Mouse (Mus musculus): Measurements from ENCODE around the gene Med1. TPM values are rescaled to one million over a fixed set of nuclear protein-coding genes. Genes with fewer than 3 reads are reported as not detected.
A peak's percentile ranks its signal among the peaks of the same experiment; 100 is the strongest.
"Not testable (repeated sequence)": the region's sequence is repeated elsewhere in the genome, so short reads cannot be mapped to it uniquely, and the experiment has no call there.

The Med1 gene
- 11.4 and 11.8 TPM in 2 replicates for polyA plus RNA-seq (2012; rRNA removed)

DNA sequence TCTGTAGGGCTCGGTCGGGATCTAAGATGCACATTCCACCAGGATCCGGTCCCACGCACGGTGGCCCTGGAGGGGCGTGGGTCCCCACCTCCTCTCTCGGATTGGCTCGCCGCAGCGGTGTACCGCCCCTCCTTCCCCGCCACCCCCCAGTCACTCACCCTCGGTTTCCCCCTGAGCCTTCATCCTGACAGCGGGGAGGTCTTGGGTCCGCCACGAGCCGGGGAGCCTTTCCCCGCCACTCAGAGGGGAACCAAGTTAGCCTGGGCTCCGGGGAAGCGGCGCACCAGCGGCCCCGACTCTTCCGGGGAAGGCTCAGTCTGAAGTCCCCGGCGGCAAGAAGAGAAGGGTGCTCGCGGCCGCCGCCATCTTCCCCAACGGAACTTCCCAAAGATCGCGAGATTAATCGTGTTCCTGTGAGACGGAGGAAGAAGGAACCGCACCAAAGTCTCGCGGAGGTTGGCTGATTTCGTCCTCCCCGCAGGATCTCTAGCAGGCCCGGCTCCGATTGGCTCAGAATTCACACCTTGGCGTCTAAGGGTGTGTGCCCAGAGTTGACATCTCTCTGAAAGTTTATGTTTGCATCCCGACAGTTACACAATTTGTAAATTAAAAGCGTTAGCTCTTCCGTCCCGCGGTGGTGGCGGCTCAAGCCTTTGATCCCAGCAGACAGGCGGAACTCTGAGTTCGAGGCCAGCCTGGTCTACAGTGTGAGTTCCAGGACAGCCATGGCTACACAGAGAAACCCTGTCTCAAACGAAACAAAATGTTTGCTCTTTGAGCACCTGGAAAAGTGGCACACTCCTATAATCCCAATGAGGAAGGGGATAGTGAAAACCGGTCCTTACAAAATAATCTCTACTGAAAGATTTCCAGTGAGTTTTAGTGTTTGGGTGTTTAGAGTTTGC is at the start of gene Med1:
Gene Med1, minus strand, starts transcription at position 393 of the 905 bp plus-strand sequence.
- peak; percentile 70 for DNase-seq (ENCODE audit: low read depth)

DNA sequence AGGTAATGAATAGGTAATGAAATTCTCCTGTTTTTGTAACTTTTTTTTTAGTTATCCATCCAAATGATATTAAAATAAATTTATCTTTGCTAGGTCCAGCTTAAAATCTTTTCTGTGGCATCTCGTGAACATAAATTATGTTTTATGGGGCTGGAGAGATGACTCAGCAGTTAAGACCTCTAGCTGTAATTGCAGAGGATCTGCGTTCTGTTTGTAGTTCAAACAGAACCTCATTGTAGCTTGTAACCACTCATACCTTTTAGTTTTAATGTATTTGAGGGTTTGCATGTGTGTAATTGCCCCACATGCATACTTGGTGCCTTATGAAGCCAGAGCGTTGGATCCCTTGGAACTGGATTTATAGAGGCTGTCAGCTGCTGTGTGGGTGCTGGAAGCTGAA is 45.9 kb upstream of the Med1 start:
- no peak for DNase-seq (ENCODE audit: low read depth)

DNA sequence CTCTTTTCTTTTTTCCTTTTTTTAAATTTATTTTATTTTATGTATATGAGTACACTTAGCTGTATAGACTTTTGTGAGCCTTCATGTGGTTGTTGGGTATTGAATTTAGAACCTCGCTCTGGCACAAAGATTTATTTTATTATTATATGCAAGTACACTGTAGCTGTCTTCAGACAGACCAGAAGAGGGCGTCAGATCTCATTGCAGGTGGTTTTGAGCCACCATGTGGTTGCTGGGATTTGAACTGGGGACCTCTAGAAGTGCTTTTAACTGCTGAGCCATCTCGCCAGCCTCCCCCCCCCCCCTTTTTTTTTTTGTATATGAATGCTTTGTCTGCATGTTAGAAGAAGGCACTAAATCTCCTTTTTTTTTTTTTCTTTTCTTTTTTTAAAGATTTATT is 45.3 kb upstream of the Med1 start:
- no peak for DNase-seq (ENCODE audit: low read depth)

DNA sequence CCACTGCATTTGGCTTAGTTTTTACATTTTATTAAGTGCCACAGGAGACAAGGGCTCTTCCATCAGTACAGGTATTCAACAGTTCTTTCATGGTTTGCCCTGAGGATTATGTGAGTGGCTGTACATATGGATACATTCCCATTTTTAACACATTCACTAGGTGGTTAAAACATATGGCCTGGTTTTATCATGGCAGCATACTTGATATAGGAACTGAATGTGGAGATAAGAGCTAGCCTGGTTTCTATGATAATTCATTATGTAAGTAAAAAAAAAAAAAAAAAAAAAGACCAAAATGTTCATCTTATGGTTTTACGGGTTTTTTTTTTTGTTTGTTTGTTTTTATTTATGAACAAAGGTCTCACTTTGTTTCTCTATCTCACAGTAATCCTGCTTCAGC is 33.3 kb upstream of the Med1 start:
- no peak for DNase-seq (ENCODE audit: low read depth)

GRCm38 (mm10) chr11:98213311-98213710 is 20.2 kb upstream of the Med1 start:
- DNase-seq (ENCODE audit: low read depth), result no peak

- DNase-seq (ENCODE audit: low read depth), result not testable (repeated sequence)
Measured at GRCm38 (mm10) chr11:98209661-98210060, 16.6 kb upstream of the Med1 start.

DNA sequence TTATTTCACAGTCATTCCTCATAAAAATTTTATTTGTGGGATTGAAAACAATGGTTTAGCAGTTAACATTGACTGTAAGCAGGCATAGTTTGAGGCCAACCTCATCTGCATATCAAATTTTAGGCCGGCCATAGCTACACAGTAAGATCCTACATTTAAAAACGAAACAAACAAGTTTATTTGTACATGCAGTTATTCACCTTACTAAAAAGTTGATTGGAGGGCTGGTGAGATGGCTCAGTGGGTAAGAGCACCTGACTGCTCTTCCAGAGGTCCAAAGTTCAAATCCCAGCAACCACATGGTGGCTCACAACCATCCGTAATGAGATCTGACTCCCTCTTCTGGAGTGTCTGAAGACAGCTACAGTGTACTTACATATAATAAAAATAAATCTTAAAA is 13.2 kb upstream of the Med1 start:
- not testable (repeated sequence) for DNase-seq (ENCODE audit: low read depth)

DNA sequence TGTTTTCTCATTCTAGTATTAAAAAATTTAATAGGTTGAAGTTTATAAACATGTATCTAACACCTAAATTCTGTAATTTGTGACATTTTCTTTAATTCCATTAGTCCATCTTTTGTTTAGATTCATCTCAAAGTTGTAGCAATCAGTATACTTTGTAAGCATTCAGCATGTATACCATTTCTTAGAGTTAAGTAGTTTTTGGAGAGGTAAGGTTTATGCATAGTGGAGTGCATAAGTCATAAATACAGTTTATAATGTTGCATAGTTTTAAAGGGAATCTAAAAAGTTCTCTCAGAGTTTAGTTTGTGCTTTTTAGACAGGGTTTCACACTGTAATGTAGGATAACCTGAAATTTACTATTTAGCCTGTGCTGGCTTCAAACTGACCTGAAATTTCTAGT is 12.4 kb upstream of the Med1 start:
- no peak for DNase-seq (ENCODE audit: low read depth)

DNA sequence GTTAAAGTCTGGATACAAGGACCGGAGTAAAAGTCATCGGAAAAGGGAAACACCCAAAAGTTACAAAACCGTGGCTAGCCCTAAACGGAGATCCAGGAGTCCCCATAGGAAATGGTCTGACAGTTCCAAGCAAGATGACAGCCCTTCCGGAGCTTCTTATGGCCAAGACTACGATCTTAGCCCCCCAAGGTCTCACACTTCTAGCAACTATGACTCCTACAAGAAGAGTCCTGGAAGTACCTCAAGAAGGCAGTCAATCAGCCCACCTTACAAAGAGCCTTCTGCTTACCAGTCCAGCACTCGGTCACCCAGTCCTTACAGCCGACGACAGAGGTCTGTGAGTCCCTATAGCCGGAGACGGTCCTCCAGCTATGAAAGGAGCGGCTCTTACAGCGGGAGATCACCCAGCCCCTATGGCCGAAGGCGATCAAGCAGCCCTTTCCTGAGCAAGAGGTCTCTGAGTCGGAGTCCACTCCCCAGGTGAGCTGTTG is 10.9 kb upstream of the Med1 start:
- DNase-seq (ENCODE audit: low read depth), result no peak

- DNase-seq (ENCODE audit: low read depth), result no peak
Measured at GRCm38 (mm10) chr11:98203351-98203911, 10.3 kb upstream of the Med1 start.

DNA sequence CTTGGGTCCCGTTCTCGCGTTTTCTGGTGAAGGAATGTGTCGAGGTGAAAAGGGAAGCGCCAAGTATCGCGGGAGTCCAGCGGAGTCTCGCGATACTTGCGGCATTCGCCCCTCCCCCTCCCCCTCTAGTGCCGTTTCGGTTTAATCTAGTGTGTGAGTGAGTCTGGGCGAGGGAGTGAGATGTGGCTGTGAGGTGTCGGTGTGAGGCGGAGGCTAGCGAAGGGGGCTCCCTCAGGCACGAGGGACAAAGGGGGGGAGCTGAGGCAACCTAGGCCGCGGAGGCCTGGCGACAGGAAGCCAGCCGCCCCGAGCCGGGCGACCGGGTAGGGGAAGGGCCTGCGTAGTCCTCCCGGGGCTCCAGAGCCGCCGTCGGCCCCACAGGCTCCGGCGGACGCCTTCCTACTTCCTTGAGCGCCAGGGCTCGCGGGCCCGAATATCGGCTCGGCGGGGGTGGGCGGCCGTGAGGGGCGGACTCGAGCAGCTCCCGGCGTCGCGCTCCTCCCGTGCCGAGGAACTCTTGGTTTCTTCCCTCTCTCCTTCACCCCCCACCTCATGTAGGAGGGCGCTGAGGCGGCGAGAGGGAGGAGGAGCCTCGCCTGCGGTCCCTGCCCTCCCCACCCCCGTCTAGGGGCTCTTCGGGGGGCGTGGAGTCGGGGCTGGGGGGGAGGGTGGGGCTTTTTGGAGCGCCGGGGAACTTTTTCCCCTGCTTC is 9.7 kb upstream of the Med1 start, which contains the start of gene Cdk12:
Gene Cdk12, plus strand, starts transcription at position 419 of the 710 bp plus-strand sequence.
- peak; percentile 82 for DNase-seq (ENCODE audit: low read depth)

DNA sequence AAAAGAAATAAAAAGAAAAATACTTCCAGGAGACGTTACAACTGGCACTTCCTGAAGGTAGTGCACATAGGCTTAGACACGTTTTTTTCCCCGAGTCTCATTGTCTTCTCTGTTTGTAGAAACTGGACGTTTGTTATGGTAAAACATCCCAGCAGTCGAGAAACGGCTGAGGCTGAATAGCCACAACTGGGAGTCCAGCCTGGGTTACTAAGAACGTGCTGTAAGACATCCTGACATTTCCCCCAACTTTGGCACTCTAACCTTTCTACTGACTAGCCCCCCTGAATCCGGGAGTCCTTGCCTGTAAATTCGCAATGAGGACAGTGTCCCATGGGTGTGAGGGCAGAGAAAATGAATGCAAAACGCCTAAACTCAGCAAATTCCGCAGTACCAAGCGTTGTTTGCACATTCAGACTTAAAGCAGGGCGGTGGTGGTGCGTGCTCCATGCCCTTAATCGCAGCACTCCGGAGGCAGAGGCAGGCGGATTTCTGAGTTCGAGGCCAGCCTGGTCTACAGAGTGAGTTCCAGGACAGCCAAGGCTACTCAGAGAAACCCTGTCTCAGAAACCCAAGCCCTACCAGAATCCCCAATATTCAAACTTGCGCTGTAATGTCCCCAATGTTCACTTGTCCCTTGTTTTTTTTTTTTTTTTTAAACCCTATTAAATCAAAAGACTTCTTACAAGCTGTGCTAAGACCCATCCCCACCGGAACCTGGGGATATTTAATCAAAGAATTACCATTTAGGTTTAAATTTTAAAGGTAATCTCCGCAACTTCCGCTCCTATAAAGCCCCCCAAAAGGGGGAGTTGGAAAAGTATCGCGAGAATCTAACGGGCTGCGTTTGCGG is 8.9 kb upstream of the Med1 start:
- no peak for DNase-seq (ENCODE audit: low read depth)

- no peak for DNase-seq (ENCODE audit: low read depth)
Measured at GRCm38 (mm10) chr11:98190820-98191219, 2.3 kb downstream of the Med1 start.

GRCm38 (mm10) chr11:98187640-98188395 is 5.3 kb downstream of the Med1 start:
- no peak for DNase-seq (ENCODE audit: low read depth)

DNA sequence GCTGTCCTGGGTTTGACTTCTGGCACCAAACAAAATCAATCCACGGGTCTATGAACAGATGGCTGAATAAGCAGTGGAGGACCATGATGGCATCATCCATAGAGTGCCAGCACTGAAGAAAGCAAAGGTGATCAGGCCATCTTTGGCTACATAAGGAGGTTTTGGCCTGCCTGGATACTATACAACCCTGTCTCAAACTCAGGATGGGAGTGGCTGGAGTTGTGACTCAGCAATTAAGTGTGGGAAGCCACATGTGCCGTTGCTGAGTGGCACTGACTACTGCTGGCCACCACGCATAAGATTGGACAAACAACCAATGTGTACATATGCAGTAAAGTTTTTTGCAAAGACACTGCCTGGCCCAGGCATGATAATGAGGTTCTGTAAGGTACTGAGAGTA is 10.9 kb downstream of the Med1 start:
- DNase-seq (ENCODE audit: low read depth), result not testable (repeated sequence)

- DNase-seq (ENCODE audit: low read depth), result no peak
Measured at GRCm38 (mm10) chr11:98168400-98168799, 24.7 kb downstream of the Med1 start.

GRCm38 (mm10) chr11:98155094-98155493 is 38.0 kb downstream of the Med1 start:
- no peak for DNase-seq (ENCODE audit: low read depth)

GRCm38 (mm10) chr11:98150625-98151156 is 42.4 kb downstream of the Med1 start:
- no peak for DNase-seq (ENCODE audit: low read depth)

- DNase-seq (ENCODE audit: low read depth), result peak; percentile 47
Measured at GRCm38 (mm10) chr11:98149786-98150624, 43.1 kb downstream of the Med1 start, which contains the start of gene Fbxl20. Gene Fbxl20 (minus strand): TSS chr11:98150403.

Data from gonadal fat pad, adult 2 months (tissue).